Mouse (Mus musculus): ENCODE results near the gene Gm20521. TPM values are rescaled to one million over a fixed set of nuclear protein-coding genes. Genes with fewer than 3 reads are reported as not detected.

Gm20521 gene
- polyA plus RNA-seq, 1 experiment from 2014 or later, result not detected

GRCm38 (mm10) chr14:54865626-54866025 is 17.6 kb upstream of the Gm20521 start:
- Histone ChIP-seq H3K9ac (ENCODE audit: low read depth, low read length) (no peak overlapping the region), H3K9me3 (replicated peaks; ENCODE audit: control insufficient read depth, low read length) (no peaks in the 10 kb centered on the region), H3K4me3 (ENCODE audit: low read depth, low read length) (no peak overlapping the region), H3K4me2 (ENCODE audit: low read depth, low read length) (no peak overlapping the region), H3K27ac (ENCODE audit: low read length) (no peak overlapping the region), H3K4me1 (ENCODE audit: control insufficient read depth, low read depth, low read length) (peaks cover 4% of the 10 kb centered on the region), H3K36me3 (ENCODE audit: control insufficient read depth, insufficient read depth) (no peaks in the 10 kb centered on the region), H3K27me3 (ENCODE audit: control insufficient read depth, insufficient read depth, low read depth, low read length) (no peaks in the 10 kb centered on the region)
- WGBS (ENCODE audit: insufficient replicate concordance), result 60% methylated on average over 5 of the region's 5 CpGs
- ATAC-seq (ENCODE audit: low read depth), result no peak

GRCm38 (mm10) chr14:54866268-54866667 is 17.0 kb upstream of the Gm20521 start:
- Histone ChIP-seq H3K36me3 (ENCODE audit: control insufficient read depth, insufficient read depth) (no peaks in the 10 kb centered on the region), H3K9me3 (replicated peaks; ENCODE audit: control insufficient read depth, low read length) (no peaks in the 10 kb centered on the region), H3K9ac (ENCODE audit: low read depth, low read length) (no peak overlapping the region), H3K4me2 (ENCODE audit: low read depth, low read length) (no peak overlapping the region), H3K4me3 (ENCODE audit: low read depth, low read length) (no peak overlapping the region), H3K4me1 (ENCODE audit: control insufficient read depth, low read depth, low read length) (peaks cover 4% of the 10 kb centered on the region), H3K27me3 (ENCODE audit: control insufficient read depth, insufficient read depth, low read depth, low read length) (no peaks in the 10 kb centered on the region), H3K27ac (ENCODE audit: low read length) (no peak overlapping the region)
- WGBS (ENCODE audit: insufficient replicate concordance), result 29% methylated on average over 3 of the region's 3 CpGs
- no peak for ATAC-seq (ENCODE audit: low read depth)

GRCm38 (mm10) chr14:54866936-54867335 is 16.3 kb upstream of the Gm20521 start:
- Histone ChIP-seq H3K27ac (ENCODE audit: low read length) (no peak overlapping the region), H3K9me3 (replicated peaks; ENCODE audit: control insufficient read depth, low read length) (no peaks in the 10 kb centered on the region), H3K4me2 (ENCODE audit: low read depth, low read length) (no peak overlapping the region), H3K36me3 (ENCODE audit: control insufficient read depth, insufficient read depth) (no peaks in the 10 kb centered on the region), H3K4me1 (ENCODE audit: control insufficient read depth, low read depth, low read length) (peaks cover 4% of the 10 kb centered on the region), H3K27me3 (ENCODE audit: control insufficient read depth, insufficient read depth, low read depth, low read length) (no peaks in the 10 kb centered on the region), H3K9ac (ENCODE audit: low read depth, low read length) (no peak overlapping the region), H3K4me3 (ENCODE audit: low read depth, low read length) (no peak overlapping the region)
- WGBS (ENCODE audit: insufficient replicate concordance), result 56% methylated on average over 5 of the region's 5 CpGs
- ATAC-seq (ENCODE audit: low read depth), result no peak

GRCm38 (mm10) chr14:54868026-54868425 is 15.2 kb upstream of the Gm20521 start:
- Histone ChIP-seq H3K4me3 (ENCODE audit: low read depth, low read length) (no peak overlapping the region), H3K9ac (ENCODE audit: low read depth, low read length) (no peak overlapping the region), H3K36me3 (ENCODE audit: control insufficient read depth, insufficient read depth) (no peaks in the 10 kb centered on the region), H3K4me1 (ENCODE audit: control insufficient read depth, low read depth, low read length) (peaks cover 4% of the 10 kb centered on the region), H3K27ac (ENCODE audit: low read length) (no peak overlapping the region), H3K4me2 (ENCODE audit: low read depth, low read length) (no peak overlapping the region), H3K27me3 (ENCODE audit: control insufficient read depth, insufficient read depth, low read depth, low read length) (no peaks in the 10 kb centered on the region), H3K9me3 (replicated peaks; ENCODE audit: control insufficient read depth, low read length) (no peaks in the 10 kb centered on the region)
- no peak for ATAC-seq (ENCODE audit: low read depth)
- 60% methylated on average over 4 of the region's 4 CpGs for WGBS (ENCODE audit: insufficient replicate concordance)

- Histone ChIP-seq H3K27me3 (ENCODE audit: control insufficient read depth, insufficient read depth, low read depth, low read length) (no peaks in the 10 kb centered on the region; the same call in none of the 2 replicates), H3K27ac (ENCODE audit: low read length) (no peak within 1 kb of the TSS), H3K4me3 (ENCODE audit: low read depth, low read length) (no peak within 1 kb of the TSS), H3K9me3 (replicated peaks; ENCODE audit: control insufficient read depth, low read length) (no peaks in the 10 kb centered on the region), H3K9ac (ENCODE audit: low read depth, low read length) (no peak within 1 kb of the TSS), H3K36me3 (ENCODE audit: control insufficient read depth, insufficient read depth) (no peaks in the 10 kb centered on the region), H3K4me1 (ENCODE audit: control insufficient read depth, low read depth, low read length) (peaks cover 4% of the 10 kb centered on the region), H3K4me2 (ENCODE audit: low read depth, low read length) (no peak within 1 kb of the TSS)
- WGBS (ENCODE audit: insufficient replicate concordance), result 69% methylated on average over 5 of the region's 5 CpGs
- ATAC-seq (ENCODE audit: low read depth), result no peak
These were observed 12.4 kb upstream of the Gm20521 start, which contains the start of gene Homez for GRCm38 (mm10) chr14:54870861-54871260. Gene Homez (minus strand): TSS chr14:54870961.

- H3K9ac ChIP-seq (ENCODE audit: low read depth, low read length), result no peak overlapping the region
- H3K36me3 ChIP-seq (ENCODE audit: control insufficient read depth, insufficient read depth), result no peaks in the 10 kb centered on the region
- H3K27ac ChIP-seq (ENCODE audit: low read length), result no peak overlapping the region
- ATAC-seq (ENCODE audit: low read depth), result no peak
- H3K27me3 ChIP-seq (ENCODE audit: control insufficient read depth, insufficient read depth, low read depth, low read length), result peaks cover 3% of the 10 kb centered on the region
- H3K4me3 ChIP-seq (ENCODE audit: low read depth, low read length), result no peak overlapping the region
- H3K9me3 ChIP-seq (replicated peaks; ENCODE audit: control insufficient read depth, low read length), result no peaks in the 10 kb centered on the region
- 74% methylated on average over 3 of the region's 3 CpGs for WGBS (ENCODE audit: insufficient replicate concordance)
- H3K4me2 ChIP-seq (ENCODE audit: low read depth, low read length), result no peak overlapping the region
- peaks cover 18% of the 10 kb centered on the region for H3K4me1 ChIP-seq (ENCODE audit: control insufficient read depth, low read depth, low read length)
These were observed 9.1 kb upstream of the Gm20521 start for GRCm38 (mm10) chr14:54874165-54874564.

GRCm38 (mm10) chr14:54875844-54876538 is 7.2 kb upstream of the Gm20521 start:
- Histone ChIP-seq H3K4me3 (ENCODE audit: low read depth, low read length) (peak overlapping the region; percentile 80), H3K4me1 (ENCODE audit: control insufficient read depth, low read depth, low read length) (peaks cover 18% of the 10 kb centered on the region), H3K9ac (ENCODE audit: low read depth, low read length) (peak overlapping the region; percentile 76), H3K27me3 (ENCODE audit: control insufficient read depth, insufficient read depth, low read depth, low read length) (peaks cover 3% of the 10 kb centered on the region), H3K9me3 (replicated peaks; ENCODE audit: control insufficient read depth, low read length) (no peaks in the 10 kb centered on the region), H3K27ac (ENCODE audit: low read length) (peak overlapping the region; percentile 7; the same call in 1 of the 2 replicates), H3K36me3 (ENCODE audit: control insufficient read depth, insufficient read depth) (no peaks in the 10 kb centered on the region), H3K4me2 (ENCODE audit: low read depth, low read length) (peak overlapping the region; percentile 99)
- ATAC-seq (ENCODE audit: low read depth), result peak; percentile 1
- 4% methylated on average over 36 of the region's 36 CpGs for WGBS (ENCODE audit: insufficient replicate concordance)

GRCm38 (mm10) chr14:54876539-54877047 is 6.6 kb upstream of the Gm20521 start:
- peak overlapping the region; percentile 80 for H3K4me3 ChIP-seq (ENCODE audit: low read depth, low read length)
- WGBS (ENCODE audit: insufficient replicate concordance), result under 1% methylated on average over 67 of the region's 72 CpGs
- no peaks in the 10 kb centered on the region for H3K36me3 ChIP-seq (ENCODE audit: control insufficient read depth, insufficient read depth)
- H3K9me3 ChIP-seq (replicated peaks; ENCODE audit: control insufficient read depth, low read length), result no peaks in the 10 kb centered on the region
- peak overlapping the region; percentile 76 for H3K9ac ChIP-seq (ENCODE audit: low read depth, low read length)
- peak overlapping the region; percentile 99 for H3K4me2 ChIP-seq (ENCODE audit: low read depth, low read length)
- H3K4me1 ChIP-seq (ENCODE audit: control insufficient read depth, low read depth, low read length), result peaks cover 18% of the 10 kb centered on the region
- peak overlapping the region; percentile 62 for H3K27ac ChIP-seq (ENCODE audit: low read length)
- peaks cover 3% of the 10 kb centered on the region for H3K27me3 ChIP-seq (ENCODE audit: control insufficient read depth, insufficient read depth, low read depth, low read length)
- ATAC-seq (ENCODE audit: low read depth), result peak; percentile 95

GRCm38 (mm10) chr14:54877048-54877715 is 6.1 kb upstream of the Gm20521 start, which contains the start of gene Ppp1r3e:
Gene Ppp1r3e (minus strand): TSS chr14:54877550.
- Histone ChIP-seq H3K9ac (ENCODE audit: low read depth, low read length) (peak within 1 kb of the TSS; percentile 76), H3K4me1 (ENCODE audit: control insufficient read depth, low read depth, low read length) (peaks cover 18% of the 10 kb centered on the region), H3K9me3 (replicated peaks; ENCODE audit: control insufficient read depth, low read length) (no peaks in the 10 kb centered on the region), H3K4me3 (ENCODE audit: low read depth, low read length) (peak within 1 kb of the TSS; percentile 80), H3K36me3 (ENCODE audit: control insufficient read depth, insufficient read depth) (no peaks in the 10 kb centered on the region), H3K4me2 (ENCODE audit: low read depth, low read length) (peak within 1 kb of the TSS; percentile 99), H3K27me3 (ENCODE audit: control insufficient read depth, insufficient read depth, low read depth, low read length) (peaks cover 3% of the 10 kb centered on the region), H3K27ac (ENCODE audit: low read length) (peak within 1 kb of the TSS; percentile 62)
- WGBS (ENCODE audit: insufficient replicate concordance), result under 1% methylated on average over 58 of the region's 61 CpGs
- ATAC-seq (ENCODE audit: low read depth), result peak; percentile 79

Data from liver, embryonic 16.5 days (tissue).